Mouse (Mus musculus) spleen, adult 18-20 months (tissue): ENCODE measurements around the gene Hist1h2bb.
"Not testable (repeated sequence)": the region's sequence is repeated elsewhere in the genome, so short reads cannot be mapped to it uniquely, and the experiment has no call there.

Source experiments
- DNase-seq, 2 experiments: peaks; one replicate each; pipeline ENCODE4 v3.0.0; 2022; ENCODE audit warnings: mixed read lengths in 2 of 2

Hist1h2bb gene

DNA sequence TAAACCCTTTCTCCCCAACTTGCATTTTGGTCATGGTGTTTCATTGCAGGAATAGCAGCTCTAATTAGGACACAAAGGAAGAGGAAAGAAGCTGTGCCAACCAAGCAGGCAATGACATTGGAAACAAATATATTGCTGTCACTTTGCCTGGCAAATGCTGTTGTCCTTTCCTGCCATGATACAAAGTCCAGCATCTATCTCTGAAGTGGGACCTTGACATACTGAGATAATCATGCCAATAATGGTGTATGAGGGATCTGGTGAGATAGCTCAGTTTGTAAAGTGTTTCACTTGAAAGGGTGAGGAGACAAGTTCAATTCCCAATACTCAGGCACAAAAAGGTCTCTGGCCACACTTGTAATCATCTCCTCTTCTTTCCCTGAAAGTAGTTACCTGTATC is 20.2 kb downstream of the Hist1h2bb start:
- DNase-seq, result no peak

DNA sequence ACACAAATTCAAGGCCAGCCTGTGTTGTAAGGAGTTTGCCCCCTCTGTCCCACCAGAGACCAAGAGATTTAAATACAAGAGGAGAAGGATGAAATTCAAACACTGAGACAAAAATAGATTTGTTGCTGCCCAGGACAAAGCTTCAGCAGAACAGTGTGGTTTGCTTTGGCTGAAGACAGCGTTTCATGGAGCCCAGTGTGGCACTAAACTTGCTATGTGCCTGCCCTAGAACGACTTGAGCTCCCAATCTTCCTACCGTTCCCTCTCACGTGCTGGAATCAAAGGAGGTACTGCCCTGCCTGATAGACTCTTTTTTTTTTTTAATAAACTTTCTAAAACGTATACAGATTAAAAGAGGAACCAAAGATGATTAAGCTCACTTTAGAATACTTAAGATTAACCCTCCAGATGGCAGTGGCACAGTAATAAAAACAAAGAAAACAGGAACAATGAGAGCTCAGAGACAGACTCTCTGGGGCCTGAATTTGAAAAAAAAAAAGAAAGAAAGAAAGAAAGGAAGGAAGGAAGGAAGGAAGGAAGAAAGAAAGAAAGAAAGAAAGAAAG is 22.4 kb downstream of the Hist1h2bb start:
- no peak for DNase-seq

DNA sequence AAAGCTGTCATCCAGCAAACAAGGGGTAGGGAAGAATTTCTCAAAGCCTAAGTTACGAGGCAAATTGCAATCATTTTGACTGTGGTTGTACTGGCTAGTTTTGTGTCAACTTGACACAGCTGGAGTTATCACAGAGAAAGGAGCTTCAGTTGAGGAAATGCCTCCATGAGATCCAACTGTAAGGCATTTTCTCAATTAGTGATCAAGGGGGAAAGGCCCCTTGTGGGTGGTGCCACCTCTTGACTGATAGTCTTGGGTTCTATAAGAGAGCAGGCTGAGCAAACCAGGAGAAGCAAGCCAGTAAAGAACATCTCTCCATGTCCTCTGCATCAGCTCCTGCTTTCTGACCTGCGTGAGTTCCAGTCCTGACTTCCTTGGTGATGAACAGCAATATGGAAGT is 23.1 kb downstream of the Hist1h2bb start, which contains the start of gene Trim38:
Gene Trim38 (plus strand): TSS at position 301 of the 400 bp plus-strand sequence.
- DNase-seq, result not testable (repeated sequence)

DNA sequence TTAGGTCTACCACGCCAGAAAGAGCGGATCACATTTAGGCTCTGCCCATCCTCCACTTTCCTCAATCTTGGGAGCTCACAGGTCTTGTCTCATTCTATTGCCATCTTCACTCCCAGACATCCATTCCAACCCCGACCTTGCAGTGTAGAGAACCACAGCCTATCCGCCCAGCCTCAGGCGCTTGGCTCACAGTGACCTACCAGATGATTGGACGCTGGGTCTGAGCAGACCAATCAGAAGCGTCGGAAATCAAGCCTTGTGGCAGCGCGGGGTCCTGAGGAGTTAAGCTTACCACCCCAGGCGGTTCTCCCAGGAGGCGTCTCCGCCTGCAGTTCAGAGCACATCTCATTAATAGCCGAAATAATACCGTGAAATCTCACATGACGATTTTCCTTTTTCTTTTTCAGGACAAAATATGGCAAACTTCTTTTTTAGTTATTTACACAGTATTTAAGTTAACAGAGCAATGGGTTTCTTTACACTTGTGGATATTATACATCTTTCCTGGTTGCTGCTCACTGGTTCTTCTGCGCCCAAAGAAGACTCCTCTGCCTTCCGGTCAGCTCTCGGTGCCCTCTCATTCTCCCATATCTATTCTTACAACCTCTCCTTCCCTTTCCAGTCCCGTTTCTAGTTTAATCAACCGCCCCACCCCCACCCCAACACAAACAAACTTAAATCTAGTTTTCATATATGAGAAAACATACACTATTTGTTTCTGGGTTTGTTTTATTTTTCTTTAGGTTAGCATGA is 26.2 kb downstream of the Hist1h2bb start:
- DNase-seq, result no peak

DNA sequence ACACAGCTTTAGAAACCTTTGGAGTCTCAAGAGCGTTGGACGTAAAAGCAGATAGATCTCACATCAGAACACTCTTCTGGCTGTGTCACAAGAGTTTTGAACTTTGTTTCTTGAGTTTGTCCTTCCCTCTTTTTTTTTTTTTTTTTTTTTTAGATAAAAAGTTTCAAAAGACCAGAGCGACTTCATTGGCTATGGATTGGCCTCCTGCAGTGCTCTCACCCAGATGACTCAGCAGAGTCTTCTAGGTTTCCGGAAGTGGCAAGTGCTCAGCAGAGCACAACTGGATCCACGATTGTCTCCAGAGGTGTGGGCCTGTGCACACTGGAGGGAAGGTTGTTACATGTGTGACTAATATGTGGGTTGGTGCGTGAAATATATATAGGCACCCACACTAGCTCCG is 31.8 kb downstream of the Hist1h2bb start:
- no peak for DNase-seq

DNA sequence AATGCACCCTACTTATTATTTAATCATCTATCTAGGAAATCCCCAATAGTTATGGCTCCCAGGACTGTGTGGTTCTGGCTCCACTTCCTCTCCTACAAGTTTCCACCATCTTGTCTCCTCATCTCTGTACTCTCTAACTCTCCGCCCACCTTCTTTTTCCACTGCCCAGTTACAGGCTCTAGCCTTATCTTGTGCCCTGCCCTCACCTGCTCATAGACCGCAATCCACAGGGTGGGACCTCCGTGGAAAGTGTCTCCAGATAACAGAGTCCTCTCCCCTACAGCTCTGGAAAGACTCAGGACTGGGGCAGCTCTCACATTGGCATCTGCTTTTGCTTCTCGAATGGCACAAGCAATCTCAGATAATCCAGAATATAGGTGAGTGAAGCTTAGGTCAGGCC is 32.5 kb downstream of the Hist1h2bb start:
- no peak for DNase-seq

DNA sequence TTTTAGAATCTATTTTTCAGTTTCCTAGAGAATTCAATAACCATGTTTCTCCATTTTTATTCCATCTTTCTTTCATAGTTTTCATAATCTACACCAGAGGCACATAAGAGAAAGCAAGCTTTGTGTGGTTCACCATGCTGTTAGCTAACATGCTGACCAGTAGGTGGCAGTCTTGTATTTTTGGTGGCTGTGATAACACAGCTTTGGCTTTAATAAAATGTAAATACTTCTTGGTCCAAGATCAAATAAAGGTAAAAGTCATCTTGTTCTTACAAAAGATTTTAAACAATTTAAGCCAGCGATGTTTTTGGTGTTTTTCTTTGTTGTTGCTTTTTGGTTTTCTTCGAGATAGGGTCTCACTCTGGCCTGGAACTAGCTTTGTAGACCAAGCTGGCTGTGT is 46.0 kb downstream of the Hist1h2bb start:
- DNase-seq, result peak in 1 of 2 experiments; percentile 19
